Mouse (Mus musculus): ENCODE measurements around the gene Rps6ka3. TPM values are rescaled to one million over a fixed set of nuclear protein-coding genes. Genes with fewer than 3 reads are reported as not detected.

The Rps6ka3 gene
- 5.9 TPM in 2 replicates for polyA plus RNA-seq (2015; fragmentation: Nextera tagmentation; extraction: Ambion mirVana)

DNA sequence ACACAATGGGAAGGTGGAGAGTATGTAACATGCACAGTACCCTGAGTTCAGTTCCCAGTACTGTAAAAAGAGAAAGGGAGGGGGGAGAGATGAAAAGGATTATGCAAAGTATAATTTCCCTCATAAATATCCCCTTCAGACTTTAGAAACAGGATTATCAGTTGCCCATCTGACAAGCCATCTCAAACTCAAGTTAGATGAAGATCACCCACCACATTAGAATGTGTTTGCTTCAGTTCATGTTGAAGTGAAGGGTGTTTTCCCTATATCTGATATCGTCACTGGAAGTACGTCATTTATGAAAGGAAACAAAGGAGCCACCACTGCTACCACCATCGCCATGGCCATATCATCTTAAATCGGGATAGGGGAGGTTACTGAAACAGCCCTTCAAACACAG, at the start of gene Rps6ka3:
Gene Rps6ka3 (plus strand): TSS at position 301 of the 400 bp plus-strand sequence.
- no peak within 1 kb of the TSS for H3K27ac ChIP-seq (replicated peaks)
- no peaks in the 10 kb centered on the region for H3K9me3 ChIP-seq
- no peaks in the 10 kb centered on the region for H3K36me3 ChIP-seq
- H3K4me2 ChIP-seq = no peak within 1 kb of the TSS
- WGBS = 80% methylated on average over 4 of the region's 4 CpGs
- H3K27me3 ChIP-seq (replicated peaks) = no peaks in the 10 kb centered on the region
- no peak within 1 kb of the TSS for H3K9ac ChIP-seq
- H3K4me3 ChIP-seq = no peak within 1 kb of the TSS
- ATAC-seq (ENCODE audit: extremely low read depth, insufficient number of reproducible peaks, low FRiP score, low TSS enrichment) = no peak
- no peaks in the 10 kb centered on the region for H3K4me1 ChIP-seq

DNA sequence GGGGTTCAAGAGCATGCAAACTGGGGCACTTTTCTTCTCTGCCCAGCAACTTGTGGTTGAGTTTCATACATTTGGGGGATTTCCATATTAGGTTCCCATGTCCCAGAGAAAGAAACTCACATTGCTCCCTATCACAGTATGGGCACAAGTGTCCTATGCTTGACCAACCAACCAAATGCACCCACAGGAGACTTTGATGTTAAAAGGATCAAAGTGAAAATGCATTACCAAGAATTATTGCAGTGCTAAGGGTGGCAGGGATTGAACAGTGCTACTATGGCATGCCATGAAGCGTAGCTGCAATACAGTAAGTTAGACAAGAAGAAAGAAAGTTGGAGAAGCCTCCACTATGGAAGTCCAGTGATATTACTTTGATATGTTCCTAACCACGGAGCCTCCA, 40.9 kb upstream of the Rps6ka3 start:
- no peak overlapping the region for H3K4me2 ChIP-seq
- H3K36me3 ChIP-seq = no peaks in the 10 kb centered on the region
- H3K9me3 ChIP-seq = no peaks in the 10 kb centered on the region
- H3K27me3 ChIP-seq (replicated peaks) = no peaks in the 10 kb centered on the region
- peaks cover 11% of the 10 kb centered on the region for H3K4me1 ChIP-seq
- WGBS = 80% methylated on average over 2 of the region's 2 CpGs
- ATAC-seq (ENCODE audit: extremely low read depth, insufficient number of reproducible peaks, low FRiP score, low TSS enrichment) = no peak
- H3K27ac ChIP-seq (replicated peaks) = no peak overlapping the region
- no peak overlapping the region for H3K9ac ChIP-seq
- no peak overlapping the region for H3K4me3 ChIP-seq

DNA sequence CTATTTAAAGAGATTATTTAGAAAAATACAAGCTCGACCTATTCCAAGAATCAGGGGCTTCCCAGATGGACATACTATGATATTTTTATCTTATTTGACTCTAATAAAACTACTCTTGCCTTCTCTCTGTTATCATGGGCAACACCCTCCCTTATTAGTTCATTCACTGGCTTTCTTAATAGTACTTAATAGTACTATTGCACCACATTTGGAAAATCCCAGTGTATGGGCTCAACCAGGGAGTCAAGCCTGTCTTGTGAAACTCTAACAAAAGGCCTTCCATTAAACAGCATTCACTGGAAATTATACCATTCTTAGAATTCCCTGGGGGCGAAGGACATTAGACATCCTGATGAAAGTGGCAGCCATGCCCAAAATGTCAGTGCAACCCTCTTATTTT, 38.5 kb upstream of the Rps6ka3 start:
- H3K4me2 ChIP-seq = no peak overlapping the region
- H3K9ac ChIP-seq = no peak overlapping the region
- no peaks in the 10 kb centered on the region for H3K9me3 ChIP-seq
- no peaks in the 10 kb centered on the region for H3K27me3 ChIP-seq (replicated peaks)
- WGBS = 53% methylated on average over 2 of the region's 2 CpGs
- H3K27ac ChIP-seq (replicated peaks) = no peak overlapping the region
- no peak overlapping the region for H3K4me3 ChIP-seq
- H3K36me3 ChIP-seq = no peaks in the 10 kb centered on the region
- ATAC-seq (ENCODE audit: extremely low read depth, insufficient number of reproducible peaks, low FRiP score, low TSS enrichment) = no peak
- H3K4me1 ChIP-seq = peaks cover 11% of the 10 kb centered on the region

GRCm38 (mm10) chrX:159191581-159191980, 18.5 kb upstream of the Rps6ka3 start:
- no peak overlapping the region for H3K9ac ChIP-seq
- ATAC-seq (ENCODE audit: extremely low read depth, insufficient number of reproducible peaks, low FRiP score, low TSS enrichment) = no peak
- H3K36me3 ChIP-seq = no peaks in the 10 kb centered on the region
- WGBS = 71% methylated on average over 4 of the region's 4 CpGs
- no peaks in the 10 kb centered on the region for H3K4me1 ChIP-seq
- no peak overlapping the region for H3K4me3 ChIP-seq
- no peaks in the 10 kb centered on the region for H3K27me3 ChIP-seq (replicated peaks)
- H3K27ac ChIP-seq (replicated peaks) = no peak overlapping the region
- no peak overlapping the region for H3K4me2 ChIP-seq
- no peaks in the 10 kb centered on the region for H3K9me3 ChIP-seq

GRCm38 (mm10) chrX:159199495-159199894, 10.6 kb upstream of the Rps6ka3 start:
- no peaks in the 10 kb centered on the region for H3K27me3 ChIP-seq (replicated peaks)
- H3K9ac ChIP-seq = no peak overlapping the region
- no peak overlapping the region for H3K4me3 ChIP-seq
- H3K36me3 ChIP-seq = no peaks in the 10 kb centered on the region
- ATAC-seq (ENCODE audit: extremely low read depth, insufficient number of reproducible peaks, low FRiP score, low TSS enrichment) = no peak
- no peak overlapping the region for H3K27ac ChIP-seq (replicated peaks)
- H3K4me2 ChIP-seq = no peak overlapping the region
- no peaks in the 10 kb centered on the region for H3K9me3 ChIP-seq
- H3K4me1 ChIP-seq = no peaks in the 10 kb centered on the region

DNA sequence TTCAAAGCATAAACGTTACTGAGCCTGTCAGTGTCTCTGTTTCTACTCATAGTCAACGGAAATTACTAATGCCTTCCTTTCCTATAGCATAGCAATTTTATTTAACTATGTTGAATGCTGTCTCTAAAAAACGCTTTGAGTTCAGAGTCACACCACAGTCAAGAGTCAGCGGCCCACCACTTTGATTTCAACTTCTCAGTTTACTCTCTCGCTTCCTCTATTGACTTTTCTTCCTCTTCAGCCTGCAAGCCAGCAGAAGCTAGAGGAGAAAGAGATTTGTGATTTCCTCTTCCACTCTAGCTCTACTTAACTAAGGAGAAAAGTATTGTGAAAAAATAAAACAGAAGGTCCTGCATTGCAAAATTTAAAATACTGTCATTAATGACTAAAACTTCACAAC, 10.0 kb upstream of the Rps6ka3 start:
- H3K9ac ChIP-seq = no peak overlapping the region
- H3K4me3 ChIP-seq = no peak overlapping the region
- no peak for ATAC-seq (ENCODE audit: extremely low read depth, insufficient number of reproducible peaks, low FRiP score, low TSS enrichment)
- H3K27me3 ChIP-seq (replicated peaks) = no peaks in the 10 kb centered on the region
- no peak overlapping the region for H3K4me2 ChIP-seq
- no peaks in the 10 kb centered on the region for H3K9me3 ChIP-seq
- H3K4me1 ChIP-seq = no peaks in the 10 kb centered on the region
- H3K27ac ChIP-seq (replicated peaks) = no peak overlapping the region
- 61% methylated on average over 5 of the region's 5 CpGs for WGBS
- no peaks in the 10 kb centered on the region for H3K36me3 ChIP-seq

GRCm38 (mm10) chrX:159210892-159211583, 931 bp downstream of the Rps6ka3 start:
- Histone ChIP-seq H3K4me3 (no peak overlapping the region), H3K27me3 (replicated peaks) (no peaks in the 10 kb centered on the region), H3K4me2 (no peak overlapping the region), H3K4me1 (no peaks in the 10 kb centered on the region), H3K9ac (no peak overlapping the region), H3K27ac (replicated peaks) (no peak overlapping the region), H3K9me3 (no peaks in the 10 kb centered on the region), H3K36me3 (no peaks in the 10 kb centered on the region)
- ATAC-seq (ENCODE audit: extremely low read depth, insufficient number of reproducible peaks, low FRiP score, low TSS enrichment) = no peak
- 60% methylated on average over 5 of the region's 5 CpGs for WGBS

GRCm38 (mm10) chrX:159215253-159215652, 5.1 kb downstream of the Rps6ka3 start:
- H3K9ac ChIP-seq = no peak overlapping the region
- H3K4me1 ChIP-seq = no peaks in the 10 kb centered on the region
- ATAC-seq (ENCODE audit: extremely low read depth, insufficient number of reproducible peaks, low FRiP score, low TSS enrichment) = no peak
- no peaks in the 10 kb centered on the region for H3K27me3 ChIP-seq (replicated peaks)
- H3K36me3 ChIP-seq = no peaks in the 10 kb centered on the region
- no peaks in the 10 kb centered on the region for H3K9me3 ChIP-seq
- no peak overlapping the region for H3K4me3 ChIP-seq
- H3K27ac ChIP-seq (replicated peaks) = peak overlapping the region; percentile 39; the same call in 1 of the 2 replicates
- 22% methylated on average over 3 of the region's 3 CpGs for WGBS
- H3K4me2 ChIP-seq = no peak overlapping the region

- Histone ChIP-seq H3K4me1 (no peaks in the 10 kb centered on the region; the same call in 1 of the 2 replicates), H3K27me3 (replicated peaks) (no peaks in the 10 kb centered on the region), H3K9ac (no peak overlapping the region), H3K4me3 (no peak overlapping the region), H3K4me2 (peak overlapping the region; percentile 36; the same call in 1 of the 2 replicates), H3K36me3 (no peaks in the 10 kb centered on the region), H3K27ac (replicated peaks) (peak overlapping the region; percentile 62; the same call in 1 of the 2 replicates), H3K9me3 (no peaks in the 10 kb centered on the region)
- ATAC-seq (ENCODE audit: extremely low read depth, insufficient number of reproducible peaks, low FRiP score, low TSS enrichment) = peak; percentile 63; the same call in 1 of the 2 replicates
- 26% methylated on average over 3 of the region's 3 CpGs for WGBS
Observed at GRCm38 (mm10) chrX:159222474-159222873, 12.4 kb downstream of the Rps6ka3 start.

DNA sequence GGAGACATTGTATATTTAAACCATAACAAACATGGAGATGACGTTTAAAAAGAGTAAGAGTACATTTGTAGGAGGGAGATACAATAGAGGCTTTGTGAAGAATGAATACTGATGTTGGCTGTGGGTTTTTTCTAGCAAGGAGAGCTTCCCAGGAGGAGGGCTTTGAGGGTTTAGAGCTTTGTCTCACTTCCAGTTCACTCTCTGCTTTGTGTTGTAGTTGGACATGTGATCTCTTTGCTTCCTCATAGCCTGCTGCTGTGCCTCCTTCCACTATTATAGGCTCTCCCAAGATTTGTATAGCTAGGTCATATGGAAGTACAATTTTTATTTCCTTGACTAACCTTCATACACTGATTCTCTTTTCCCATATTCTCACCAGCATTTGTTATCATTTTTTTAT, 27.2 kb downstream of the Rps6ka3 start:
- ATAC-seq (ENCODE audit: extremely low read depth, insufficient number of reproducible peaks, low FRiP score, low TSS enrichment) = no peak
- Histone ChIP-seq H3K27ac (replicated peaks) (no peak overlapping the region), H3K4me2 (no peak overlapping the region), H3K9ac (no peak overlapping the region), H3K4me1 (no peaks in the 10 kb centered on the region), H3K27me3 (replicated peaks) (no peaks in the 10 kb centered on the region), H3K36me3 (no peaks in the 10 kb centered on the region), H3K4me3 (no peak overlapping the region), H3K9me3 (no peaks in the 10 kb centered on the region)
- 54% methylated on average over 1 of the region's 1 CpGs for WGBS

GRCm38 (mm10) chrX:159254001-159254884, 44.1 kb downstream of the Rps6ka3 start:
- Histone ChIP-seq H3K4me1 (no peaks in the 10 kb centered on the region), H3K4me3 (peak overlapping the region; percentile 73), H3K36me3 (no peaks in the 10 kb centered on the region), H3K9me3 (no peaks in the 10 kb centered on the region), H3K9ac (peak overlapping the region; percentile 74), H3K4me2 (peak overlapping the region; percentile 70), H3K27me3 (replicated peaks) (peaks cover 6% of the 10 kb centered on the region; the same call in 1 of the 2 replicates), H3K27ac (replicated peaks) (peak overlapping the region; percentile 93)
- no peak for ATAC-seq (ENCODE audit: extremely low read depth, insufficient number of reproducible peaks, low FRiP score, low TSS enrichment)
- WGBS = 15% methylated on average over 25 of the region's 27 CpGs

Data from heart, embryonic 13.5 days (tissue).